Mouse (Mus musculus) bone marrow macrophage, adult 2 months (primary cell): Measurements from ENCODE around the gene Ubald2. TPM values are rescaled to one million over a fixed set of nuclear protein-coding genes. Genes with fewer than 3 reads are reported as not detected.

ENCODE experiments used
- H3K27ac ChIP-seq: 2 replicates; pipeline ENCODE4 v1.5.1; 2012; ENCODE audit warnings: low read depth, low read length; ENCODE audit not compliant: insufficient read depth
- H3K4me1 ChIP-seq: 2 replicates; pipeline ENCODE4 v1.6.1; 2012; ENCODE audit warnings: low read length; ENCODE audit not compliant: control insufficient read depth, insufficient read depth
- H3K4me3 ChIP-seq: 2 replicates; pipeline ENCODE4 v1.5.1; 2012; ENCODE audit warnings: mild to moderate bottlenecking, low read length, moderate library complexity; ENCODE audit not compliant: insufficient read depth
- CTCF ChIP-seq: IDR thresholded peaks from 2 replicates; pipeline ENCODE4 v1.5.1; 2012; ENCODE audit warnings: low read depth, mild to moderate bottlenecking, low read length, moderate library complexity
- POLR2A ChIP-seq: IDR thresholded peaks from 2 replicates; pipeline ENCODE4 v1.6.1; 2012; ENCODE audit warnings: mild to moderate bottlenecking, low read depth, low read length, borderline replicate concordance
- polyA plus RNA-seq: library from polyadenylated mRNA; stranded (reverse); fragments of >200 nt; gene quantifications from 2 replicates; pipeline ENCODE4 v1.2.4, GENCODE M21; 2012; ENCODE audit not compliant: missing spikeins, insufficient read depth, insufficient read length

Gene Ubald2
- polyA plus RNA-seq, result 123 and 152 TPM in 2 replicates

GRCm38 (mm10) chr11:116433356-116434286, at the start of gene Ubald2:
Gene Ubald2, plus strand, starts transcription at chr11:116434094.
- no peak for TF ChIP-seq CTCF
- TF ChIP-seq POLR2A, result no peak
- peaks cover 37% of the 10 kb centered on the region for H3K4me1 ChIP-seq
- H3K4me3 ChIP-seq, result peak within 1 kb of the TSS; percentile 93

GRCm38 (mm10) chr11:116384171-116384570, 49.7 kb upstream of the Ubald2 start:
- Histone ChIP-seq H3K27ac (no peak overlapping the region), H3K4me3 (no peak overlapping the region), H3K4me1 (peaks cover 4% of the 10 kb centered on the region; the same call in 1 of the 2 replicates)
- TF ChIP-seq POLR2A, result no peak
- no peak for TF ChIP-seq CTCF

More at GRCm38 (mm10) chr11:116433356-116434286, at the start of gene Ubald2:
- peak within 1 kb of the TSS; percentile 86 for H3K27ac ChIP-seq

DNA sequence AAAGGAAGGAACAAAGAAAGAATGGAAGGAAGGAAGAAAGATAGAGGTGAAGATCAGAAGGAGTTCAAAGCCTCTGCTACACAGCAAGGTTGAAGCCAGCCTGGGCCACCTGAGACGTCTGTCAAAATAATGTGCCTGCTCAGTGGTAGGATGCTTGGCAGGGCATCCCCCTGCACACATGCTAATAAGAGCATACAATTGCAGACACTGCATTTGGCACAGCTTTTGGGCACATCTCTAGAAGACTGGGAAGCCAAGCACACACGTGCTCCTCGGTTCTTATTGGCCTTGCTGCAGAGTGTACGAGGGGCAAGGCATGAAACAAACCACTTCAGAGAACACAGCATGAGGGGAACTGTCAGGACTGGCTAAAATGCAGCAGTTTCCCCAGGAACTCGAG, 47.9 kb upstream of the Ubald2 start:
- no peak overlapping the region for H3K27ac ChIP-seq
- TF ChIP-seq CTCF (no peak), POLR2A (no peak)
- no peak overlapping the region for H3K4me3 ChIP-seq
- H3K4me1 ChIP-seq, result peaks cover 4% of the 10 kb centered on the region; the same call in 1 of the 2 replicates

GRCm38 (mm10) chr11:116387086-116388071, 46.5 kb upstream of the Ubald2 start:
- no peak overlapping the region for H3K27ac ChIP-seq
- H3K4me3 ChIP-seq, result no peak overlapping the region
- TF ChIP-seq POLR2A, result no peak
- no peak for TF ChIP-seq CTCF
- H3K4me1 ChIP-seq, result peaks cover 4% of the 10 kb centered on the region; the same call in 1 of the 2 replicates

DNA sequence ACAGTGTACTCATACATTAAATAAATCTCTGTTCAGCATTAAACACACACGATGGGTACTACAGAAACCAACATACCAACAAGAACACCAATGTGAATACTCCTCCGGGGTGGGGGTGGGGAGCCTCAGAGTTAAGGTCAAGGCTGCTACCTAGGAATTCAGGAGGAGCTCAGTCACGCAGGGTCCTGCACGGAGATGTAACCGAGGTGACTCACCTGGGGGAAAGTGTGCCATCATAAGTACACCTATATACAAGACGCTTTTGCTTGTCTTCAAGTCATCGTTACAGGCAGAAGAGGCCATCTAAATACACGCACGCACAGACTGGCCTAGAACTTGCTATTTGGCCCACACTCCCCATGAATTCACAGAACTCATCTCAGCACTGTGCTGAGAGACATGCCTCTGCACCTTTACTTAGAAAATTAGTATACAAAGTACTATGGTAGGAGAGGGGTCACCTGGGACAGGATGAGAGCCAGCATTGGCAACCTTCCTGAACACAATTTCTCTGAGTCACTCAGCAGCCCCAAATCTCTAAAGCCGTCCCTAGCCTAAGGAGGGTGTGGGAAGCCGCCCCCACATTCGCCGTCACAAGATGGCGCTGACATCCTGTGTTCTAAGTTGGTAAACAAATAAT, 44.9 kb upstream of the Ubald2 start:
- Histone ChIP-seq H3K27ac (peak overlapping the region; percentile 70), H3K4me1 (peaks cover 4% of the 10 kb centered on the region; the same call in 1 of the 2 replicates), H3K4me3 (peak overlapping the region; percentile 35; the same call in 1 of the 2 replicates)
- no peak for TF ChIP-seq POLR2A
- TF ChIP-seq CTCF, result no peak

DNA sequence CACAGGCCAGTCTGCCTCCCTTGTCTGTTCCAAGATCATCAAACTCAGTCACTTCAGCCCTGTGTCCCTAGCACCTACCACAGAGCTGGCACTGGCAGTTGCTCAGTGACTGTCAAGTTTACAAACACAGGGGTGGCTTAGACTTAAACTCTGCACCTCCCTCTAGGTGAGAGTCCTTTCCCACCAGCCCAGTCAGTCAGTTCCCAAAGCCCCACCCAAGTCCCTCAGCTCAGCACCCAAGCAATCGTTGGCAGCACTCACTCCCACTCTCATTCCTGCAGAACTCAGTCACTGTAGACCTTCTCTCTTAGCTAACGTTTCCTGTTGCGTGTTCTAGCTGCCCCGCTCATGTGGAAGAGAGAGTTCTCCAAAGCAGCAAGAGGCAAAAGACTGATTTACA, 39.1 kb upstream of the Ubald2 start:
- H3K4me3 ChIP-seq, result no peak overlapping the region
- no peak overlapping the region for H3K27ac ChIP-seq
- TF ChIP-seq POLR2A, result no peak
- H3K4me1 ChIP-seq, result peaks cover 7% of the 10 kb centered on the region

DNA sequence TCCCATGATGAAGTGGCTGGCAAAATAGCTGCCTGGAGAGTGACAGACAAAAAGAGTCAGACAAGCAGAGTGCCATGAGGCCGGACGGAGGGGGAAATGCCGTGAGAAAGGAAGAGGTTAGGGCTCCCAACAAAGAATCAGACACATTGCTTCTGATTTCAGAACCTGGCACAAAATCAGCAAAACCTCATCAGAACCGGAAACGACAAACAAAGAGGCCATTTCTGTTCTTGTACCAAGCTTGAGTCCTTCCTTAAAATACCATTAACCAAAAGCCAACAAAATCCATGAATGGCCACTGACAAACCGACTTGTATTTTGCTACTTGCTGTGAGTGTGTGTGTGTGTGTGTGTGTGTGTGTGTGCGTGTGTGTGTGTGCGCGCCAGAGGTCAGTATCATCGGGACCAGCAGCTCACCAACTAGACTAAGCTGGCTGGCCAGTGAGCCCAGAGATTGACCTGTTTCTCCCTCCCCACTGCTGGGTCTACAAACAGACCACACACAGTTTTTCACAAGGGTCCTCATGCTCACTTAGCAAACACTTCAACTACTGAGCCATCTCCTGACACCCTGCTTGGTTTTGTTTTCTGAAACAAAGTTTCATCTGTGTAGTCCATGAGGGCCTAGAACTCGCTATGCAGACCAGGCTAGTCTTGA, 37.5 kb upstream of the Ubald2 start:
- H3K4me1 ChIP-seq, result peaks cover 7% of the 10 kb centered on the region
- no peak for TF ChIP-seq CTCF
- TF ChIP-seq POLR2A, result no peak
- H3K27ac ChIP-seq, result no peak overlapping the region
- H3K4me3 ChIP-seq, result no peak overlapping the region

DNA sequence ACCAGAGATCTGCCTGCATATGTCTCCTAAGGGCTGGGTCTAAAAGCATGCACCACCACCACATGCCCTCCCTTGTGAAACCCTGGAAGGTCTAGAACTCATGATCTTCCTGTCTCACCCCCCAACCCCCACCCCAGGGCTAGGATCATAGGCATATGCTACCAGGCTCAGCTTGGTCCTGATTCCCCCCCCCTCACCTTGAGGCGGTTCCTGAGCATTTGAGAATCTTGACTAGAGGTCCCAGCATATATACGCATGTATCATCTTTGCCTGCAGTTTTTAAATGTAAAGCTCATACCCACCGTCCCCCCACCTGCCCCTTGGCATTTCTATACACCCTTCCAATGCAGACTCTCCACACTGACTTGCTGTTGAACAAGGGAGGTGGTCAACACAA, 37.0 kb upstream of the Ubald2 start:
- peaks cover 7% of the 10 kb centered on the region for H3K4me1 ChIP-seq
- TF ChIP-seq POLR2A, result no peak
- no peak for TF ChIP-seq CTCF
- H3K27ac ChIP-seq, result no peak overlapping the region
- no peak overlapping the region for H3K4me3 ChIP-seq
